Mouse (Mus musculus) bone marrow macrophage, adult 2 months (primary cell): ENCODE results near the gene Hbb-bh1.

ENCODE experiments used
- CTCF ChIP-seq: IDR thresholded peaks from 2 replicates; pipeline ENCODE4 v1.5.1; 2012; ENCODE audit warnings: low read depth, mild to moderate bottlenecking, low read length, moderate library complexity
- POLR2A ChIP-seq: IDR thresholded peaks from 2 replicates; pipeline ENCODE4 v1.6.1; 2012; ENCODE audit warnings: mild to moderate bottlenecking, low read depth, low read length, borderline replicate concordance

- no peak for TF ChIP-seq CTCF
- TF ChIP-seq POLR2A, result no peak
Measured at GRCm38 (mm10) chr7:103791721-103792120, 51.2 kb downstream of the Hbb-bh1 start, which contains the start of gene Olfr67.
